Mouse (Mus musculus) ovary, postnatal 10 days (tissue): ENCODE measurements around the gene 9630041A04Rik.

ENCODE experiments used
- DNase-seq: peaks from one replicate; pipeline ENCODE4 v3.0.0; 2022; ENCODE audit warnings: low spot score

Gene 9630041A04Rik

DNA sequence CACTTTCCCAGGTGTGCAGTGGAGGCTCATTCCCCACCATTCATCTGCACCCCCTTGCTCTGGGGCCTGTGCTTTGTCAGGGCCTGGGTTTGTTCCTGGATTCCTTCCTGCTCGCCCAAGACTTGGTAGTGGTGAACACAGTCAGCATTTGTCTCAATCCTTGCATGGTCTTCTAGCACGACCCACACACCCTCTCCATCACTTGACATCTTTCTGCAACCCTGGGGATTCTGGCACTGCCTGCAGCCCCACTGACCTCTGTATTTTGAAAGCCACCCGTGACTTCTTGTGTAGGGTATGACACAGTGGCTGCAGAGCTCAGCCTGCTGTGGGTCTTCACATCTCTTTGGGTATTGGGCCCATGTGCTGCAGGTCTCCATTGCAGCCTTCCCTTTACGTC, 57.1 kb downstream of the 9630041A04Rik start:
- DNase-seq, result no peak

DNA sequence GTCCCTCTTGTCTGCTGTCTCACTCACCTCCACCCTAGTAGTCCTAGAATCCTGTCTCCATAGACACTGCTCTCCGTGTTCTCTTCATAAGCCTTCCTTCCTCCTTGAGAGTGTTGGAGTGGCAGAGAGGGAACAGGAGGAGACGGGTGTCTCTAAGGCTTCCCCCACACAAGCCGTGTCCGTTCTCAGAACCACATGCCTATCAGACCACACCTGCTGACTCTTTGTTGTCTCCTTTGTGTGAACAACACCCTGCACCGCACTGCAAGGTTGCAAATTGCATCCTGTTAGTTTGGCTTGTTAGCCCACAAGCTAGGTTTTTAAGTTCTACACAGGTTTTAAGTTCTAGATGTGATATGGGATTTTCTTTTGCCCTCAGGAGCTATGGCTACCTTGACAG, 57.7 kb downstream of the 9630041A04Rik start:
- DNase-seq, result no peak

DNA sequence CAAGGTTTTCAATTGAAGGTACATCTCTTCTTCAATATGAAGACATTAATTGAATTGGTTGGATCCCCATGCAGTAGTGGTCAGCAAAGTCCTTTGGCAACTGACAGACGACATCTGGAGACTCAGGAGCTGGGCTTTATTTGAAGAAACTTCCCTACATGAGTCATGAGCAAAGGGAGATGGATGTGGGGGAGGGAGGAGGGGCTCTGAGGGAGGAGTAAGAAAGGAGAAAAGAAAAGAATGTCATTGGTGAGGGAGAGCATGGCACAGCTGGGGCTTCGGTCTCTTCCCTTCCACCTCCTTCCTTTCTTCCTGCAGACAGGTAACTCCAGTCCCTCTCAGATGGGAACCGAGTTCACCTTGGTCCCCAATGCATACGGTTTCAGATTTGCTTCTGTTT, 61.2 kb downstream of the 9630041A04Rik start:
- no peak for DNase-seq

DNA sequence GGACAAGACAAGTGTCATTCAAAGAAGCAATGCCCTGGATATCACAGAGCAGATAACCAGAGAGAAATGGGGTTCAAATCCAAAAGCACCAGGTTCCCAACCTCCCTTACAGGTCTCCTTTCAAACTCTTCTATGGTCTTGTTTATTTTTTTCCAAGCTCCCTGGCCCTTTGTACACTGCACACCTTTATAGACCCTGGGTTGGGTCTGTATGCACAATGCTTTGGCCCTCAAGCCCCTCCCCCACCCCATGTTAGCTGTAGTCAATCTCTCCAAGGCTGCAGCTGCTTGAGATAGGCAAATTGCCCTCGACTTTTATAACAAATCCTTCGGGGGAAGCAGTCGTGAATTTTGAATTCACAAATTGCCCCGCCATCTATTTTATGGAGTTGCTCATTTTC, 63.2 kb downstream of the 9630041A04Rik start:
- no peak for DNase-seq

DNA sequence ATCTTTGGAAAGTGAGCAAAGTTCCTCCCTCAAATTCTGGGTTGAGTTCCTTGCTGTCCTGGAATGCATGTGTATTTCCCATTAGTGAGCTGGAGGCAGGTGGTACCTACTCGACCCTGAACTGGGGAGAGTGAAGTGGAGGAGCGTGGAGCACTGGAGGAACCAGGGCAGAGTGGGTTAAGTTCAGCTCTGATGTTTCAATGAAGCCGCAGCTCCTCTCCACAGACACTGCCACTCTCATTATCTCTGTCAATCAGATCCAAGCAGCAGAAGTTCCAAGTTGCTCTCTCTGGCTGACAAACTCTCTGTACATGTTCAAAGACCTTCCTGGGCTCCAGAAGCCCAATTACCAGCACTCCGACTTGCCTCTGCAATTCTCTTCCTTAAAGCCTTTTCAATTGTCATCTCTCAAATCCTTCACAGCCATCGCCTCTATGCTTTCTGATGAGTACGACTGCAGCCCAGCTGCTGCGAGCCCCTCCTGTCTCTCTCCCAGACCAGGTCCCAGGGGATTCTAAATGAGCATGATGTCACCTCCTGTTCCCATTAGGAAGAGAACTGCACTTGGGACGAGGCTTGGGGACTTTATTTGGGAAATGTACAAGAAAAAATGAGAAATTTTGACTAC, 72.4 kb downstream of the 9630041A04Rik start:
- no peak for DNase-seq

DNA sequence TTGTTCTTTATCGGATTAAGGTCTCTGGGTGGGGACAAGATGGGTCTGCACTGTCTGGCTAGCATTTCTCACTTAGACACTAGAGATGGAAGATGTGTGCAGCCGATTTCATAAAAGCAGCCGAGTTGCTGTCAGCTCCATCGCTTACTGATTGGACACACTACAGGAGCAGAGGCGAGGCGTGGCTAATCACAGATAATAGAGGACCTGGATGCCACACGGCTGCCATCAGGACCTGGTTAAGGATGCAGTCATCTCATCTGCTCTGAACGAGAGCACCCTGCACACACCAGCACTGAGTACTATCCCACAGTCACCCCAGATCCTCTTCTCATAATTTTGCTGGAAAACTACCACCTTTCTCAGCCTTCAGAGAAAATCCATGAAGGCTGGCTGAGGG, 73.2 kb downstream of the 9630041A04Rik start:
- no peak for DNase-seq

DNA sequence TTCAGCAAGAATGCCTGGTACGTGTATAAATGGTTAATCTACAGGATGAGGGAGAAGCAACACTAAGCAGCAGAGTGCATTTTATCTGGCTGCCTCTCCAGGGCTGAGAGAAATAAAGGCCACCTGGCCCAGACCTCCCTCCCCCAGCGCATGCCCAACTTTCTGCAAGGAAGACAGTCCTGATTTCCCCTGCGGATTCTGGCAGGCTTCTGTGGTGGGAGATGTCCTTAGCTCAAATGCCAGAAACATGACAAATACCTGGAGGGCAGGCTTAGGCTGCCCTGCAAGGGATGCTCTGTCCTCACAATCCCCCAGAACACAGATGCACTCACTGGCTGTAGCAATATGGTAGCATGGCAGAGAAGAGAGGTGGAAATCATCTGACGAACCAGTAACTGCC, 76.4 kb downstream of the 9630041A04Rik start:
- DNase-seq, result no peak

DNA sequence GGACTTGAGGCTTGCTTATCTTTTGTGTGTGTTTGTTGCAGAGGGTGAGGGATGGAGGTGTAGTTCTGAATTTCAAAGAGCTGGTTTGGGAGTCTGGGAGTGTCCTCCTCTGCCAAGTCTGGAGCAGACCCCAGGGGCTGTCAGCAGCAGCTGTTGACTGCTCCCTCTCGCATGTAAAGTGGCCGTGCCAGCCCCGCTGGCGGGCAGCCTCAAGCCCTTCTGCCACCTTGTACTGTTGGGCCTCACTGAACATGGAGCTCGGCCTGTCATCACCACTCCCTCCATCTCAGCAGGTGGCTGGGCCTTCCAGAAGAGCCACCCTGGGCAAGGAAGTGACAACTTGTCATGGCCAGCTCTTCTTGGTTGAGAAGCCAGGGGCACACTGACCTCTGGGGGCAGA, 77.4 kb downstream of the 9630041A04Rik start:
- no peak for DNase-seq

DNA sequence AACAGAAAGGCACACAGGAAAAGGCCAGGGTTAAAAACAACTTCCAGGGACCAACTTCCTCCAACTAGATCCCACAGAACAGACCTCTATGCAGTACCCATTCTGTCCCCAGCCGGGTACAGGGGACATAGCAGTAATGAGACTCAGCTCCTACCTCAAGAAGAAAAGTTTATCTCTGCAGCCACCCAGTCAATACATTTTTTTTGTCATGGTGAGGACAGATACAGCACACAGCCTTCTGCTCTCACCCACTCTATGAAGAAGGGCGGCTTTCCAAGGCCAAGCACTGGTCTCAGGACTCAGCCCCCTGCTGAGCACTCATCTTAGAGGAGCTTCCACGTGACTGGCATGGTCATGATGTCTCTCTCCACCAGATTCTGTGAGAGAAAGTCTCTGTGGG, 78.5 kb downstream of the 9630041A04Rik start:
- DNase-seq, result no peak

DNA sequence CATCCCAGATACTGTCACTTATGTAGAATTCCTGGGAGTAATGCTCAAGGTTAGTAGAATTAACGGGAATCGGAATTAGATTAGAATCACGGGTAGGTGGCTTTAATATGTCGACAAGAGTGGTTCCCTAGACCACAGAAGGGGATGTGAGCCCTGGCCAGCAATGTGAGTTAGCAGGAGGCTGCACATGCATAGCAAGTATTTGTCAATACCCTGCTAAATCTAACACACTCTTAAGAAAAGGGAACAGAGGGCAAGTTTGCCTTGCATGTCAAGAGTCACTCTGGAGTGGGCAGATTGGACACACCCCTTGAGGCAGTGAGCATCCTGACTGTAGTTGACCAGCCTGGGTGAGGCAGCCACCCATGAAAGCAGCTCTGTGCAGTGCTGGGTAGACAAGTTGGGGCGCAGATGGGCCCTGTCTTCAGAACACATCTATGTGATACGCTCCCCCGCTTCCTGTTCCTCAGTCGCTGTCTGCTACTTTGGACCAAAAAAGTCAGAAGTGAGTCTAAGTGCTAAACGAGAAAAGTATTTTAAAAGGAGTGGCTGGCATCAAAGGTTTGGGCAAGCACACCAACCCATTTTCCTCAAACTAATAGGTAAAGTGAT, 80.5 kb downstream of the 9630041A04Rik start:
- no peak for DNase-seq

DNA sequence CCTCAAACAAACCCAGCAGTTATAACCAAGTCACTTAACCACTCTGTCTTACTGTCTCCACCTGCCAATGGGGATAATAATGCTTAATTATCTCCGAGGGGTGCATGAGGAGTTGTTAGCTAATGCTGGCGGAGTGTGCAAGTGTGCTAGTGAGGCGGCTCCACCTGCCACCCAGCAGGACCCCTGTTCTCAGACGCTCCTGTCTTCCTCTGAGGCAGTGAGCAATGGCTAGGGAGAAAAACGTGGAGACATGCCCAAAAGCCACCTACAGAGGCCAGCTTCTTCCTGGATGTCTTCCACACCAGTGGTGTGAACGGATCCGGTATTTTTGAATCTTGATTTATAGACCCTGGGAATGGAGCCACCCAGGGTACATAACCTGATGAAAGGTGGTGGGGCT, 83.7 kb downstream of the 9630041A04Rik start:
- no peak for DNase-seq

DNA sequence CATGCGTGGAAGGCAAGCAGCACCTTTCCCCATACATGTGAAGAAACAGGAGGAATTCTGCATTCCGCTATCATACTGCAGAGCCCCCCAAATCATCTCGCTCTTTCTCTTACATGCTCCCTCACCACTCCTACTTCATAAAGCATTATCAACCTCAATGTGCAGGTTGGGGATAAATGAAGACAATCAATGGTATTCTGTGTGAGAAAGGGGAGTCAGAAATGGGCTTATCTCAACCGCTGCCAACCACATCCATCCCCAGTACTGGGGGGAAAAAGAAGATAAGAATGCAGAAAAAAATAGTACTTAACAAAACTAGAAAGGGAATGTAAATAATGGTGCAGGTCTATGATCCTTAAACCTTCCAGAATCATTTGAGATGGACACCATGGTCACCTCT, 84.2 kb downstream of the 9630041A04Rik start:
- no peak for DNase-seq

DNA sequence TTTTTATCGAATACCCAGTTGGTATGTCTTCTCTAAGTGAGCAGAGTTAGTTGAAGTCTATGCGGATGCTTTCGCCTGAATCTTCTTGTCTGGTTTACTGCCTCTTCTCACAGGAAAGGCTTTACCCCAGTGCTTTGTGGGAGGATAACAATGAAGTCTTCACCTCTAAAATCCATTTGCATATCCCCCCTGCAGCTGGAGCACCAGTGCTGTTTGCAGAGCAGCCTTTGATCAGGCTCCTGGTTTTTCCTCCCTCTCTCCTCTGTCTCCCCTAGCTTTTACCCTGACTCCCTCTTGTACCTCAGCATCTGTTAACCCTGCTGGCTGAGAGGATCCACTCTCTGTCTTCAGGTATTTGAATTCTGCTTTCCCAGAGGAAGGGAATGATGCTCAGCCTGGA, 88.5 kb downstream of the 9630041A04Rik start:
- DNase-seq, result no peak

DNA sequence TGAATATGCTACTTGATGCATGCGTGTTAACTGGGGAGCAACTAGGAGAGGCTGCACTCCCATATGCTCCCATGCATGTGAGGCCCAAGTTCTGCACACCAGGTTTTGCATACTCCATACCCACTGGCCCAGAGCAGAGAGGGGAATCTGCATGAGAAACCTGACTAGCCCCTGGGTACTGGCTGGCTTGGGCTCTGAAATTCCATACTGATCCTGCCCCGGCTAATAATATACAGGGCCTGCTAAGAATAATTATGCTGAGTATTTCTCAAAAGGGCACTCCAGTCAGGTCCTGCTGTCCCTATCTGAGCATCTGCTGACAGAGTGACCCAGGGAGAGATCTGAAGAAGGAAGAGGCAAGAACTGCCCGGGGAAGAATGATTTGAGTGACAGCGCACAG, 92.9 kb downstream of the 9630041A04Rik start:
- no peak for DNase-seq

DNA sequence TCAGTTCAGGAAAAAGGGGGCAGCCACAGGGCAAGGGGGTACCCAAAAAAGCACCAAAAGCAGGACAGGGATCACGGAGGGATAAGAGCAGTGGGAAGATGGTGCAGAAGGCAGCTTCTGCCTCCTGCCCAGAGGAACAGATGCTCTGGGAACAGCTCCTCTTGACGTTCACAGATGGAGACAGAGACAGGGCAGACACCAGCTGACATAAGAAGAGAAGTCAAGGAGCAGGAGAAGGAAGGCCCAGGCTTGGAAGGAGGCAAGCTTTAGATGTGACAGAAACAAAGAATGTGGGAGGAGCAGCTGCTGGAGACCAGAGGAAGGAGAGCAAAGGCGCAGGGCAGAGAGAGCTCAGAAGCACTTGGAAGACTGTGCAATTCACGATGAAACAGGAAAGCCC, 94.6 kb downstream of the 9630041A04Rik start:
- no peak for DNase-seq

DNA sequence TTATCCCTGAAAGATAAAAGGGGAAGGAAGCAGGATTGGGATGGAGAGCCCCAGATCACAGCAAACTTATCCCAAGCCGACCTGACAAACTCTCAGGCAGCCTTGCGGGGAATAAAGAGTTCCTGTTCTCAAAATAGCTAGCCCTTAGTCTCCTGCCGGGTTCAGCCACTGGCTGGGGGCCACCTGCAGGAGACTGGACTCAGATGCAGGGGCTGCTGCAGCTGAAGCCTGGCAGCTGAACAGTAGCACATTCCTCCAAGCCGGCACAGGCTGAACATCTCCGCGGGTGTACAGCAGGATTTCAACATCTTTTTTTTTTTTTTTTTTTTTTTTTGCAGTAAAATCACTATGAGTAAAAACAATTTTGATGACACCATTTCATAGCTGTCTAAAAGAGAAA, 110.2 kb downstream of the 9630041A04Rik start:
- no peak for DNase-seq

DNA sequence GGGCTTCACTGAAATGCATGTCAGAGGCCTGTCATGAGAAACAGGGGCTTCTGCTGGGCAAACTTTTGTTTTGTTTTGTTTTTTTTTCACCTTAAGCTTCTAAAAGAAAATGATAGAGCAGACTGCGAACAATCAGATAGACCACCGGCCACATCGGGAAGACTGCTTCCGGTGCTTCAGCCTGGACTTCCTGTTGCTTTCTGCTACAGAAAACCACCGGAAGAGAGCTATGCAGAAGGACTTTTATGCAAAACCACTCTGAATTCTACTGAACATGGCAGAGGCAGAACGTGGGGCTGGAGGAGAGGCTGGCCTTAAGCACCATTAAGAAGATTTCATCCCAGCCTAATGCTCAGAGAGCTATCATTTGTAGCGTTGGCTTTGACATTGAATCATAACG, 110.7 kb downstream of the 9630041A04Rik start:
- DNase-seq, result no peak

DNA sequence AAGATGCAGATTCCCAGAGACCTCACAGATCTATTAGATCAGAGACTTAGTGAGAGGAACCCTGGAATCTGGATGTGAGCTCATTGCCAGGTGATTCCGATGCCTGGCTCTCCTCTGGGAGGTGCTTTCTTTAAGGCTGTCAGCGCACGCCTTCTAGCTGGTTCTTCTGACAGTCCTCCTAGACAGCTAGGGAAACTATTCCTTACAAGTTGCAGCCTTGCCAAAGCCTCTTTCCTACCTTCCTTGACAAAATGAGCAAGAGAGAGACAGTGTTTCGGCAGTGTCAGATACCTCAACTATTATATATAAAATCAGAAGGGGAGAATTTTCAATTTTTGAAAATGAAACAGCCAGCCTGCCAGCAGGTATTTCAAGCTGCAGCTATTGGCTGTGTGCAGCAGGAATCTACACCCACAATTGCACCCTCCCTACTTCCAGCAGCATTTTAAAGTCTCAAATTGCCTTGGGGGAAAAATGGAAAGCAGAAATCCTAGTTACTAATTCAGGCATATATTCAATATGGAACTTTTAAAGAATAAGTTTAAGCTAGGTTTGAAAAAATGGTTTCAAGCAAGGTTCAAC, 115.3 kb downstream of the 9630041A04Rik start:
- DNase-seq, result no peak

DNA sequence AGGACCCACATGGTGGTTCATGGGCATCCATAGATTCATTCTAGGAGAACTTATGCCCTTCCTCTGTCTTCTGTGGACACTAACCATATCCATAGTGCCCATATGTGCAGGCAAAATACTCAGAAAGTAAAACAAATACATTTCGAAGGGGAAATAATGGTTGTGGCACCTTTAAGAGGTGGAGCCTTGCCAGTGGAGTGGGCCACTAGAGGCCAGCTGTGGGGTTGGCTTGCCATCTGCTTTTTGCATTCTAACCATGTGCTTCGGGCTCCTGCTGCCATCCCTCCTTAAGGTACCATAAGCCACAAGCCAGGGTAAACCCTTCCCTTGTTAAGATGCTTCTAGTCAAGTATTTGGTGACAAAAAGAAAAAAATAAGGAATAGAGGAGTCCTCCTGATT, 119.5 kb downstream of the 9630041A04Rik start:
- no peak for DNase-seq

DNA sequence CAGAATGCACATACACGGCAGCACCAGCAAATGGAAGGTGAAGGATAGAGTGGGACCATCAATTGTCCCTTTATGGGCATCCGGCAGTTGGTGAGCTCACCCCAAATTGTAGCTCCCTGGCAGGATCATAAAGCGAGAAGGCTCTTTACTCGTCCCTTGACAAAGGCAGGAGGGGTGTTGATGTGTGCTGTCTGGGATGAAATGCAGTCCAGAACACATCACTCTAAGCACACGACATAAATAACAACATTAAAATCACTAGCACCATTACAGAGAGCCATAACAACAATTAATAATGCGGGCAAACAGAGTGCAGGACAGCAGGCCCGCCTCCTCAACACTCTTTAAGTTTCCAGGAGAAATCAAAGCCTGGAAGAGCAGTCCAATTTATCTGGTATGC, 120.7 kb downstream of the 9630041A04Rik start:
- DNase-seq, result no peak

DNA sequence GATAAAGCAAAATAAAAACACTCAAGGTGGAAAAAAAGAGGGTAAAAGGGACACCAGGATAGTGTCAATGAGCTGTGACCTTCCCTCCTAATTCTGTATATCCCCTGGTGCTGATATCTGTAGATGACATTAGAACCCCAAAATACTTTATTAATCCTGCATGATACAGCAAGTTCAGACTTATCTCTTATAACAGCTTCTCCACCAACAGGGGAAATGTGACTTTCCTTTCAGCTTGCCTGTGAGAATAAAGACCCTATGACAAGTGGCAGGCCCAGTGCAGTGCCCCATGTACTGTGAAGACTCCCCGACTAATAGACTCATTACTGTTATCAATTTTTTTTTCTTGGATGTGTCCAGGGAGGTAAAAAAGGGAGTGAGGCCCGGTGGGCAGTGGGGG, 125.3 kb downstream of the 9630041A04Rik start:
- DNase-seq, result no peak

DNA sequence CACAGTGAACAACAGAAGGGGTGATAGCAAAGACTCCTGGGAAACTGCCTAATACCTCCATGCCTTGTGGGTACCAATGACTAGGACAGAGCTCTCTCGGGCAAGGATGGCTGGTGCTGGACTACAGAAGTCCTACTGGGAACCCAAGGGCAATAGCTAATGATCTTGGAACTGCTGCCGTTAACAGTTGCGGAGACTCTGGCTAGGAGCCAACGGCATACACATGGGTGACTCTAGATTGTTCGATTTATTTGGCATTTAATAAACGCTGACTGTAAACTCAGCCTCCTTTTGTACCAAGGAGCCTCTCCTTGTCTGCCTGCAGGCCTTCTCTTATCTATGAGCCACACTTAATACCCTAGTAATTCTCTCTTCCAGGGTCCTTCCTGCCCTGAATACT, 128.4 kb downstream of the 9630041A04Rik start:
- DNase-seq, result no peak

DNA sequence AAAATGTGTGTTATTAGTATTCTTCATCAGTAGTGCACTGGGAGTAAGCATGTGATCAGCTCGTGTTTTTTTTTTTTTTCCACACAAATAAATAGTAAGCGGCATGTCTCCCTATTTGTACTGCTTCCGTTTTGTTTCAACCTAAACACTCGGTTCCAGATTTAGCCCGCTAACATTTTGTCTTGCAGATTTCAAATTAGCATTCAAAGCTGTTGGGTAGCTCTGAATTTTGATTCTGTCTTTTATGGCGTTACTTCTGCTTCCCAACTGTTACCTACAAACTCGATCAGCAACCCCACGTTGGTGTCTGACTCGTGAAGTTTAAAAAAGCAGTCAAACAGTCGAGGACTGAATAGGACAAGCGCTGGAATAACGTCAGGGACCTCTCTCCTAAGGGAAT, 129.2 kb downstream of the 9630041A04Rik start:
- DNase-seq, result no peak
